Mouse (Mus musculus): ENCODE measurements around the gene Setd7.
A peak's percentile ranks its signal among the peaks of the same experiment; 100 is the strongest.

Setd7 gene

GRCm38 (mm10) chr3:51559594-51560450 lies 857 bp downstream of the Setd7 start:
- DNase-seq (ENCODE audit: low spot score in 2 of 2), result peak; percentile 81 to 85

- no peak for DNase-seq (ENCODE audit: low spot score in 2 of 2)
Observed at GRCm38 (mm10) chr3:51555583-51555982, 5.1 kb downstream of the Setd7 start.

- DNase-seq (ENCODE audit: low spot score in 2 of 2), result no peak
Observed at GRCm38 (mm10) chr3:51554836-51555235, 5.8 kb downstream of the Setd7 start.

- DNase-seq (ENCODE audit: low spot score in 2 of 2), result no peak
Observed at GRCm38 (mm10) chr3:51554067-51554466, 6.6 kb downstream of the Setd7 start.

GRCm38 (mm10) chr3:51553497-51553875 lies 7.2 kb downstream of the Setd7 start:
- DNase-seq (ENCODE audit: low spot score in 2 of 2), result peak in 1 of 2 experiments; percentile 66

GRCm38 (mm10) chr3:51552841-51553496 lies 7.7 kb downstream of the Setd7 start:
- no peak for DNase-seq (ENCODE audit: low spot score in 2 of 2)

- DNase-seq (ENCODE audit: low spot score in 2 of 2), result no peak
Observed at GRCm38 (mm10) chr3:51552197-51552596, 8.5 kb downstream of the Setd7 start.

GRCm38 (mm10) chr3:51548987-51549579 lies 11.6 kb downstream of the Setd7 start:
- DNase-seq (ENCODE audit: low spot score in 2 of 2), result no peak

GRCm38 (mm10) chr3:51547577-51547976 lies 13.1 kb downstream of the Setd7 start:
- no peak for DNase-seq (ENCODE audit: low spot score in 2 of 2)

- DNase-seq (ENCODE audit: low spot score in 2 of 2), result no peak
Observed at GRCm38 (mm10) chr3:51544442-51545128, 16.1 kb downstream of the Setd7 start.

GRCm38 (mm10) chr3:51540659-51541058 lies 20.0 kb downstream of the Setd7 start:
- DNase-seq (ENCODE audit: low spot score in 2 of 2), result no peak

GRCm38 (mm10) chr3:51539567-51540408 lies 20.9 kb downstream of the Setd7 start:
- peak in 1 of 2 experiments; percentile 80 for DNase-seq (ENCODE audit: low spot score in 2 of 2)

GRCm38 (mm10) chr3:51534013-51534412 lies 26.7 kb downstream of the Setd7 start:
- no peak for DNase-seq (ENCODE audit: low spot score in 2 of 2)

GRCm38 (mm10) chr3:51533573-51533972 lies 27.1 kb downstream of the Setd7 start:
- no peak for DNase-seq (ENCODE audit: low spot score in 2 of 2)

- DNase-seq (ENCODE audit: low spot score in 2 of 2), result no peak
Observed at GRCm38 (mm10) chr3:51532282-51532620, 28.4 kb downstream of the Setd7 start.

- peak in 1 of 2 experiments; percentile 38 for DNase-seq (ENCODE audit: low spot score in 2 of 2)
Observed at GRCm38 (mm10) chr3:51531473-51532281, 29.0 kb downstream of the Setd7 start.

- DNase-seq (ENCODE audit: low spot score in 2 of 2), result no peak
Observed at GRCm38 (mm10) chr3:51526891-51527290, 33.8 kb downstream of the Setd7 start.

GRCm38 (mm10) chr3:51525186-51525785 lies 35.4 kb downstream of the Setd7 start:
- no peak for DNase-seq (ENCODE audit: low spot score in 2 of 2)

GRCm38 (mm10) chr3:51521262-51521661 lies 39.4 kb downstream of the Setd7 start:
- DNase-seq (ENCODE audit: low spot score in 2 of 2), result no peak

- DNase-seq (ENCODE audit: low spot score in 2 of 2), result no peak
Observed at GRCm38 (mm10) chr3:51518763-51519121, 41.9 kb downstream of the Setd7 start.
